Mouse (Mus musculus) intestine, embryonic 16.5 days (tissue): ENCODE measurements at regions not wholly inside any gene's neighbourhood (a gene's known extent, or its start where the extent isn't known, plus 50 kb on each side); places are given as distances from the start of the nearest gene placed in this dataset.

Experiments
- ATAC-seq: fragments of 200-750 bp; cut with Nextera tagmentation; 2 replicates; pipeline ENCODE4 v1.8.0; 2017; ENCODE audit warnings: moderate TSS enrichment, moderate library complexity
- H3K27ac ChIP-seq: fragments of 300-500 bp; sonication (generic); 2 replicates; pipeline ENCODE4 v1.5.1; 2014; ENCODE audit warnings: mild to moderate bottlenecking, low read length
- H3K27me3 ChIP-seq: fragments of 300-500 bp; sonication (generic); replicated peaks from 2 replicates; pipeline ENCODE4 v1.6.1; 2014; ENCODE audit warnings: low read length, control low read depth, mixed read lengths; ENCODE audit not compliant: control insufficient read depth, insufficient read depth
- H3K36me3 ChIP-seq: fragments of 300-500 bp; sonication (generic); 2 replicates; pipeline ENCODE4 v1.6.1; 2014; ENCODE audit warnings: low read length, control low read depth; ENCODE audit not compliant: control insufficient read depth, insufficient read depth
- H3K4me1 ChIP-seq: fragments of 300-500 bp; sonication (generic); 2 replicates; pipeline ENCODE4 v1.6.1; 2014; ENCODE audit warnings: low read length, control low read depth, mixed read lengths; ENCODE audit not compliant: control insufficient read depth, insufficient read depth
- H3K4me2 ChIP-seq: fragments of 300-500 bp; sonication (generic); 2 replicates; pipeline ENCODE4 v1.6.1; 2014; ENCODE audit warnings: low read depth, low read length, control low read depth
- H3K4me3 ChIP-seq: fragments of 300-500 bp; sonication (generic); 2 replicates; pipeline ENCODE4 v1.5.1; 2014; ENCODE audit warnings: mild to moderate bottlenecking, low read length
- H3K9ac ChIP-seq: fragments of 300-500 bp; sonication (generic); 2 replicates; pipeline ENCODE4 v1.6.1; 2014; ENCODE audit warnings: low read depth, low read length
- H3K9me3 ChIP-seq: fragments of 300-500 bp; sonication (generic); 2 replicates; pipeline ENCODE4 v1.6.1; 2016; ENCODE audit warnings: low read length, control low read depth; ENCODE audit not compliant: control insufficient read depth
- WGBS: fragments of 180-500 bp; shearing (Covaris S2); extraction: QIAGEN DNeasy Blood & Tissue Kit; methylation state at CpG from one replicate; pipeline ENCODE4 v1.1.7; 2014; 5-methylcytosine and 5-hydroxymethylcytosine counted together

DNA sequence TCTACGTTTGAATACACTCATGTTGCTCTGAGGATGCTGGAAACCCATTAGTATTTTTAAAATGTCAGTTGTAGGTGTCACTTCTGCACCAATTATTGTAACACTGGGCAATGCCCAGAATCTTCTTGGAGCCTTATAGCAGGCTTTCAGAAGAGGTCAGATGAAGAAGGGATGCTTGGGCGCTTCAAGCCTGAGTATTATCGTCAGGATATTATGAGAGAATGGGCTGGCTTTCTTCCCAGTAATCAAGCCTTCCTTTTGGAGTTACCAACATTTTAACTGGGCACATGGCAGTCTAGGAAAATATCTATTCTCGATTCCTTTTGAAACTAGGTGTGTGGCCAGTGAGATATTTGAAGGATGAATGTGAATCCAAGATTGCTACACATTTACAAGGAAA, 77.0 kb upstream of the Cacna1e start:
- Histone ChIP-seq H3K4me3 (no peak overlapping the region), H3K4me1 (no peaks in the 10 kb centered on the region), H3K9ac (no peak overlapping the region), H3K27ac (no peak overlapping the region), H3K27me3 (no peaks in the 10 kb centered on the region), H3K9me3 (no peaks in the 10 kb centered on the region), H3K4me2 (no peak overlapping the region), H3K36me3 (no peaks in the 10 kb centered on the region)
- 72% methylated on average over 4 of the region's 4 CpGs for WGBS
- ATAC-seq: no peak

DNA sequence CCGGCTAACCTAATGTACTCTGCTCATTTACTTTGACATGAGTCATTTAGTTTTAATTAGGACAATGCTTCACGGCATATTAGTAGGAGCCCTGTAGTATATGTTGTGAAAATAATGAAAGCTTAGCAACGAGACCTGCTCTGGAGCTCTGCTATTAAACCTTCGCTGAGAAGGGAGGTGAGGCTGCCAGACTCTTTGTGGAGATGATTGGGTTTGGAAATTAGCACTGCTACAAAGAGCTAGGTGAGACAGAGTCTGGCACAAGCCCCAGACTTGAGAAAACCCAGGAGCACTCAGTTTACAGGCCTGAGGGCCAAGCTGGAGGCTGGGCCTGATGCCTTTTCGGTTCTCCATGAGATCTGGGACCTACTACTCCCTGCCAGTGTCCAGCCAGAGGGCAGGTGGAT, 72.3 kb upstream of the Cacna1e start:
- no peak overlapping the region for H3K27ac ChIP-seq
- H3K9me3 ChIP-seq: no peaks in the 10 kb centered on the region
- WGBS: 60% methylated on average over 5 of the region's 5 CpGs
- no peaks in the 10 kb centered on the region for H3K4me1 ChIP-seq
- no peaks in the 10 kb centered on the region for H3K27me3 ChIP-seq
- ATAC-seq: 0 out of 2 replicates have a peak, but pooled peaks have one; percentile 36
- no peak overlapping the region for H3K9ac ChIP-seq
- no peak overlapping the region for H3K4me3 ChIP-seq
- no peaks in the 10 kb centered on the region for H3K36me3 ChIP-seq
- no peak overlapping the region for H3K4me2 ChIP-seq

- ATAC-seq: no peak
- Histone ChIP-seq H3K4me3 (no peak overlapping the region), H3K4me1 (no peaks in the 10 kb centered on the region), H3K9ac (no peak overlapping the region), H3K36me3 (no peaks in the 10 kb centered on the region), H3K27ac (no peak overlapping the region), H3K27me3 (no peaks in the 10 kb centered on the region), H3K4me2 (no peak overlapping the region), H3K9me3 (no peaks in the 10 kb centered on the region)
- 67% methylated on average over 2 of the region's 2 CpGs for WGBS
Measured at GRCm38 (mm10) chr1:154952679-154953078, 68.4 kb upstream of the Cacna1e start.
